Mouse (Mus musculus): ENCODE results near the gene Dhx58.
"Not testable (repeated sequence)": the region's sequence is repeated elsewhere in the genome, so short reads cannot be mapped to it uniquely, and the experiment has no call there.

The Dhx58 gene

DNA sequence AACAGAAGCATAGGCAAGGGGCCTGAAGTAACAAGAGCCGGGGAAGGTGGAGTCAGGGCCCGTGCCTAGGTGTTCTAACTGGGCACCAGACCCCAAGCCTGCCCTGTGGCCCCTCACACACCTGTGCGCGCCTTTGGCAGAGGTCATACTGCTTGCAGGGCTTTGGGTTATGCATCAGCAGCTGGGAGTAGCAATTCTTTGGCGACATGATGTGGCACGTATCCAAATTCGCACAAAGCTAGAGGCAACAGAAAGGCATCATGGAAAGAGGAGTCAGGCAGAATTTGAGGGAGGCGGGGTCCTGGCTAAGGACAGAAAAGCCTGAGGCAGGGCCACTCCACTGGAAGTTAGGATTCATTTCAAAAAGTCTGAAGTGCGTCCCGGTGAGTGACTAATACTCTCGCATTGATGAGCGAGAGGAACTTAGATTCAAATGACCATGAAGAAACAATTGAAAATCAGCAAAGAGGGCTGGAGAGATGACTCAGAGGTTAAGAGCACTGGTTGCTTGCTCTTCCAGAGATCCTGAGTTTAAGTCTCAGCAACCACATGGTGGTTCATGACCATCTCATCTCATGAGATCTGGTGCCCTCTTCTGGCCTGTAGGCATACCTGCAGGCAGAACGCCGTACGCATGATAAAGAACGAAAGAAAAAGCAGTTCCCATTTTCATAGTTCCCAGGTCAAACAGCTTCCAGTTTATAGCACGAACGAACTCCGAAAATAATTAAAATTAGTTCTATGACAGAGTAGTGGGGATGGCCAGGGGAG is 1.8 kb downstream of the Dhx58 start:
- peak; percentile 67 for DNase-seq (ENCODE audit: low read depth, low spot score)

DNA sequence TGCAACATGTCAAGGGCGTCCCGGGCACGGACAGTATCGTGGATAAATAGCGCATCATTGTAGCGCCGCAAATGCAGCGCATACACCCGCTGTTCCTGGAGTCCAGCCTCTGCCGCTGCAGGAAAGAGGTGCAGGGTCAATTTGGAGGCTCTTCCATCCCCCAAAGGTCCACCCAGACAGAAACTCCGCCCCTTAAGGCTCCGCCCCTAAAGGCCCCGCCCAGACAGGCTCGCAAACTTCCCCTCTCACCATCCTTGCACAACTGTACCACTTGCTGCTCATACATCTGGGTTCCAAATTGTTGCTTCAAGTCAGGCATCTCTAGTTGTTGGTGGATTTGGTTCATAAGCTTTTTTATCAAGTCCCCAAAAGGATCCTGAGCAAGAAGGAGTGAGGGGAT is 2.8 kb downstream of the Dhx58 start:
- DNase-seq (ENCODE audit: low read depth, low spot score) = no peak

DNA sequence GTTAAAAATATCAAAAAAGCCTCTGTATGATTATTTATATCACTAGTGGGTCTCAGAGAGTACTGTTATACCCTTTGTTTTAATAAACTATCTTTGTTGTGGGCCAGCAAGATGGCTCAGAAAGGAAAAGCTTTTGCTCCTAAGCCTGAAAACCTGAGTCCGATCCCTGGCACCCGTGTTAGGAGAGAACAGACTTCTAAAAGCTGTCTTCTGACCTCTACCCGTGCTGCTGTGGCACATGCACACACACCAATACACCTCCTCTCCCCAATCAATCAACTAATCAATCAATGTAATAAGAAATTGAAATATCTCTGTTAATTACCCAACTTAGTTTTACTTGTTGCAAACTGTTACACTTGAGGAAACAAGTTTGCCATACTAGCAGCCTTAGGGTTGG is 3.4 kb downstream of the Dhx58 start:
- no peak for DNase-seq (ENCODE audit: low read depth, low spot score)

DNA sequence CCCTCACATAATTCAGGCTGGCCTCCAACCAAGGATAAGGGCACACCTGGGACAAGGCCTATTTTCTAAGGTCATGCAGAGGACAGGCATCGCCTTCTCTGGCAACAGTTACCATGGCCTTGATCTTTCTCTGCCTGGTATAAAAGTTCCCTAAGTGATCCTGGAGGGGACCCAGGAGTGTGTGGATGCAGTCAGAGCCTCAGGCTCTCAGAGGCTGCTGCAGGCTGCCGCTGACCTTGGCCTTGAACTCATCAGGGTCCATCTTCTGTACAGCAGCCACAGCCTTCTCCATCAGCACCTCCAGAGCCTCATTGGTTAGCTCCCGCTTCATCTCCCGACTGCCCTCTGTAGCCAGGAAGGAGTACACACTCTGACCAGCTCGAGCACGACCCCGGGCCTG is 6.2 kb downstream of the Dhx58 start:
- DNase-seq (ENCODE audit: low read depth, low spot score) = no peak

GRCm38 (mm10) chr11:100694926-100695325 is 9.1 kb downstream of the Dhx58 start:
- peak; percentile 78 for DNase-seq (ENCODE audit: low read depth, low spot score)

DNA sequence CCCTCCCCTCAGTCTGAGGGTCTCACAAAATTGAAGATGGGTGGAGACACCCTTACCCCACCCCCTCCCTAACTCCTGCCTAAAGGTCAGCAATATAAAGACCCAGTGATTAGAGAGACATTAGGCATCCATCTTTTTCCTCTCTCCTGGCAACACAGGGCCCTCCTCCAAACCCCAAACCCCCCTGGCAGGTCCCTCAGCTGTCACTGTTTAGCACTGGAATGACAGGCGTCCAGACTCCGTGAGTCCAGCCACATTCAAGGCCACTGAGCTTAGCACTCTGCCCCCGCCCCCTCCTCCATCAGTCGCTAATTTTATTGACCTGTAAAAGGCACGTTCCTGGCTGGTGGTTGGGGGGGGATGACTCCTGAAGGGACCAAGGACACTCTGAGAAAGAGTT is 10.9 kb downstream of the Dhx58 start:
- no peak for DNase-seq (ENCODE audit: low read depth, low spot score)

DNA sequence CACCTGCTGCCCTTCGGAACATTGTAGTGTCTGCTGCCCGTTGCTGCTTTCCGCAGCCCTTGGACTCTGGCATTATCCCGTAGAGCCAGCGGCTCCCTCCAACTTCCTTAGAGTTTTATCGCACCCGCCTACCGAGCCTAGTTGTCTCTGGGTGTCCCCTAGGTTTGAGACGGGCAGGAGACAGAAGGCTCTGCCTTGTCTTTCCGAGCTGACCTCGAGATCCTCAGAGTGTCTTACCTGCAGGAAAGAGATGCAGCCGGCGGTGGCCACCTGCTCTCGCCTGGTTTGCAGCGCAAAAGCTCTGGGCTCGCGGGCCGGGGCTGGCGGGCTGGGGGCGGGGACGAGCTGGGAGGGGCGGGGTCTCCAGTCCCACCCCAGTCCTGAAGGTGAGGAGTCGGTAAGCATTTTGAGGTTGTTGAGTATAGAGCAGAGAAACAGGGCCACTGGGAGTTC is 11.9 kb downstream of the Dhx58 start, which contains the start of gene Zfp385c:
Gene Zfp385c (minus strand): TSS at position 292 of the 453 bp plus-strand sequence.
- no peak for DNase-seq (ENCODE audit: low read depth, low spot score)

DNA sequence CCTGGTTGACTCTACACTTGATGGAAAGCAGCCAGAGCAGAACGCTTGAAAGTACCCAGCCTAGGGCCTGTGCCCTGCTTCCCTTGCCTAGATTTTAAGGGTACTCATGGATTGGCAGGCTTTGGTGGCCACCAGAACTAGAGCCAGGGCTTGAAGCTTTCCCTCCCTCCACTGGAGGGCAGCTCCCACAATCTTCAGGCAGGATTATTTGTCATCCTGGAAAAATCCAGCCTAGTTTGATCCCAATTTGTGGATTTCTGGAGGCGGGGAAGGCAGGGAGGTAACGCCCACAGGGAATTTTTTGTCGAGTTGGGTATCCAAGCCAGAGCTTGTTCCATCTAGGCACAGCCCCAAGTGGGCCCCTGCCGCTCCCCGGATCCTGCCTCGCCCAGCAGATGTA is 13.7 kb downstream of the Dhx58 start:
- no peak for DNase-seq (ENCODE audit: low read depth, low spot score)

GRCm38 (mm10) chr11:100688443-100688842 is 15.6 kb downstream of the Dhx58 start:
- DNase-seq (ENCODE audit: low read depth, low spot score) = no peak

DNA sequence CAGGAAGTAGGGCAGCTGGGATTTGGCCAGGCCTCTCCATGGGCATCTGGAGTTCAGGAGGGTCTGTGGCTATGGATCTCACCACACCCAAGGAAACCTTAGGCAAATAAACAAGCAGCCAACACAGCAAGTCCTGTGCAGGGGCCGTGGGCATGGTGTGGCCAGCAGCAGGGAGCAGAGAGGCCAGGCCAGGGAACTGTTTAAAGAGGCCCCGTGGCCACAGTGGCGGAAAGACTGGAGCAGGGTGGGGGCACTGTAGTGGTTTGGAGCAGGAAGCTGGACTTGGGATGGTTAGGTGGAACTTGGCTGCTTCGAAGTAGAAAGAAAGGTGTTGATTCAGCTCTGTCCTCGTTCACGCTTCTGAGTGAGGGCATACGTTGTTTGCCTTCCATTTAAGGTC is 16.8 kb downstream of the Dhx58 start:
- no peak for DNase-seq (ENCODE audit: low read depth, low spot score)

DNA sequence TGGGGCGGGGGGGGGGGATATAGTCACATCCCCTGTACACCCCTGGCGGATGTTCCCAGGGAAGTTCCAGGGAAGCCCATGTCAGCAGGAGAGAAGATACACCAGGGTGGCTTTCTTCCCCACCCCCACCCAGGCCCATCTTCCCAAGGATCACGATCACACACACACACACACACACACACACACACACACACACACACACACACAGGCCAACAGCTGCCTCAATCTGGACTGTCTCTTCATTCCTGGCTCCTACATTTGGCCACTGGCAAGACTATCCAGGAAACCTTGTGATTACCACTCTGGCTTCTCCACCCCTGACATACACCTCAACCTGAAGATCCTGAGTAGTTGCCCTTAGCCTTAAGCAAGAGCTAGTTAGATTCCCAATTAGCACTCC is 18.7 kb downstream of the Dhx58 start:
- DNase-seq (ENCODE audit: low read depth, low spot score) = no peak

DNA sequence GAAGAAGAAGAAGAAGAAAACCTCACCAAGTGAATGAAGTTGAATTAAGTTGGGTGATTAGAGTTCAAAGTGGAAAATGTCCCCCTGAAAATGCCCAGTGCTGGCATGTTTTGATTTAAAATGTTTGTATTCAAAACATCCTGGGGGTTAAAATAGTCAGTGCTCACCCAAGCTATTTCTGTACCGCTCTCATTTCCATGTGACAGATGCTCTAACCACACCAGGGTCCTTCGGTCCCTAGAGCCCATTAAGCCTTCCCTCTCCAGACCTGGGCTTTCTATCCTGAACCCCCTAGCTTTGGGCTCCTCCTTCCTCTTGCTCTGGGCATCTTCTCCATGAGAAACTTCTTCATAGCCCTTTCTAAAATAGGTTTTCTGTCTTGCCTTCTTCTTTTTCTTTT is 20.0 kb downstream of the Dhx58 start:
- no peak for DNase-seq (ENCODE audit: low read depth, low spot score)

DNA sequence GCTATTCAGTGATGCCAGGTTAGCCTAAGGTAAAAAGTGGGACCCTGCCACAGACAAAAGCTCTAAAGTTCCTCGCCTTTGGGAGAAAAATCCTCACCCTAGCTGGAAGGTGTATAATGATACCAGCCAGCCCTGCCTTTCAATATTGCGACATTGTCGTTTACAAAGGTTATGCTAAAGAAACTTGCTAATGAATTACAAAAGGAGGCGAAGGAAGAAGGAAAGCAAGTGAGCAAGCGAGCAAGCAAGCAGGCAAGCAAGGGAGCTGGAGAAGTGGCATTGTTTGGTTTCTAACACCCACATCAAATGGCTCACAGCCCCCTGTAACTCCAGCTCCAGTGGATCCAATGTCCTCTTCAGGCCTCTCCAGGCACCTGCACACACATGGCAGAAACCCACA is 21.5 kb downstream of the Dhx58 start:
- DNase-seq (ENCODE audit: low read depth, low spot score) = no peak

GRCm38 (mm10) chr11:100681826-100682225 is 22.2 kb downstream of the Dhx58 start:
- DNase-seq (ENCODE audit: low read depth, low spot score) = no peak

- DNase-seq (ENCODE audit: low read depth, low spot score) = no peak
Measured at GRCm38 (mm10) chr11:100677810-100678209, 26.3 kb downstream of the Dhx58 start.

DNA sequence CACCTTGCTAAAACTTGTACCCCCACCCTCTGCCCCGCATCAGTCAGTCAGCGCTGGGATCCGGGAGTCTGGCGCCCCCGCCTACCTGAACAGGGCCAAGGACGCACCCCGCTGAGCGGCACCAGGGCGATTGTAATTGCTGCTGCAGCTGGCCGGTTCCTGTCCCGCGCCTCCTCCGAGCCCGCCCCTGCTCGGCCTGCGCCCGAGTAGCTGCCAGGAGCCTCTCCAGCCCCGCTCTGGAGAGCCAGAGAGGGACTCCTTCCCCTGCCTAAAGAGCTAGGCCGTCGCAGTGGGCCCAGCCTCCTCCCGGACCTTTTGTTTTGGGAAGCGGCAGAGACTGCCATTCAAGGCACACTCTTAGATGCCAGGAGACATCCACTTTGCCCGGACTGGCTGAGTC is 30.9 kb downstream of the Dhx58 start:
- no peak for DNase-seq (ENCODE audit: low read depth, low spot score)

DNA sequence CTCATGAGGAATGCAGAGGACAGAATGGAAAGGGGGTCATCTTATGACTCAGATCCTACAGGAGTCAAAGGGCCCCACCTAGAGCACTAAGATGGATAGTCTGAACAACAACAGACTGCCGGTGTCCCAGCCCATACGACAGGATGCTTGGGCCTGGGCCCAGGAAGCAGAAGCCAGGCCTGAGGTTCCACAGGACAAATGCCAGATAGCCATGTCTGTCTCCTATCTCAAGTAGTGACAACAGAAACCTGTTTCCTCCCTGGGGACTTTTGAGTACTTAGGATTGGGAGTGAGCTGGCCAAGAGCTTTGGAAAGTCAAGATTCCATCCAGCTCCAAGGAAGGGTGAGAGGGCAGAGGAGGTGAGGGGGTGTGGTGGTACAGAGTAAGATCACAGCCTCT is 32.1 kb downstream of the Dhx58 start:
- DNase-seq (ENCODE audit: low read depth, low spot score) = no peak

- DNase-seq (ENCODE audit: low read depth, low spot score) = no peak
Measured at GRCm38 (mm10) chr11:100671049-100671448, 33.0 kb downstream of the Dhx58 start.

GRCm38 (mm10) chr11:100659806-100660205 is 44.3 kb downstream of the Dhx58 start:
- no peak for DNase-seq (ENCODE audit: low read depth, low spot score)

DNA sequence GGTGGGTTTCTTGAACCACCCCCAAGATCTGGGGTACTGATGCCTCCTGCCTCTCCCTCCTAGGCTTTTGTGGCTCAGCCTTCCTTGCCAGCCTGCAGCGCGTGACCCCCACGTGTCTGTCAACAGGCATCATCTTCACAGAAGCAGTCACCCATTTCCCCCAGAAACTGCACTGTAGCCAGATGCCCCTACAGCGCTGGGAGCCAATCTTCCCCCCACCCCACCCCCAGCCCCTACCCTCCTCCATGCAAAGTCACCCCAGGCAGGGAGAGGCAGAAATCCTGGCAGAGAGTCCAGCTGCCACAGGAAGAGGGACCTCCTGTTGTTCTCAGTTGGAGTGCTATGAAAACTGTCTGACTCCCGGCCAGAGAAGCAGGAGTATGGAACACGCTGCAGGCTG is 47.6 kb downstream of the Dhx58 start:
- DNase-seq (ENCODE audit: low read depth, low spot score) = peak; percentile 60

DNA sequence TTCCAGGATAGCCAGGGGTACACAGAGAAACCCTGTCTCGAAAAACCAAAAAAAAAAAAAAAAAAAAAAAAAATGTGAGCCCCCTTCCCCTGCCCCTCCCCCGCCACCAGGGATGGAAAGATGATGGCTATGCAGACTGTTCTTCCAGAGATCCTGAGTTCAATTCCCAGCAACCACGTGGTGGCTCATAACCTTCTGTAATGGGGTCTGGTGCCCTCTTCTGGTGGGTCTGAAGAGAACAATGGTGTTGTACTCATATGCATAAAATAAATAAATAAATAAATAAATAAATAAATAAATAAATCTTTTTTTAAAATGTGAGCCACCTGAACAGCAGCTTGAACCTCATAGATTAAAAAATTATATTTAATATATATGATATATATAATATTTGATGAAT is 48.5 kb downstream of the Dhx58 start:
- not testable (repeated sequence) for DNase-seq (ENCODE audit: low read depth, low spot score)

GRCm38 (mm10) chr11:100651748-100652147 is 52.3 kb downstream of the Dhx58 start:
- no peak for DNase-seq (ENCODE audit: low read depth, low spot score)

DNA sequence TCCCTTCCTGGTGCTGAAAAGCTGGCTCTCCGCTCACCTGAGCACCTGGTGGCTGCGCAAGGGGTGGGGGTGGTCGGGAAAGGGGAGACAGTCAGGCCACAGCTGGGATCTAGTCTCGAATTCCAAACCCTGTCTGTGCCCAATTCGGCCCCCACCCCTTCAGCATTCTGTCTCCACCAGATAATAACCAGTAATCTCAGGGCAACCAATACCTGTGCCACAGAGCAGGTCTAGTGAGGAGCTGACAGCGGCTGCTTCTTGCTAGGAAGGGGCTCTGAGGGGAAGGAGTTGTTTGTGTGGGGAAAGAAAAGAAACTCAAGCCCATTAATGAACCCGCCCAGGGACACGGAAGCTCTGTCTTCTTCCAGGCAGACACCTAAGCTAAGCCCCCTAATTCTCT is 52.9 kb downstream of the Dhx58 start:
- no peak for DNase-seq (ENCODE audit: low read depth, low spot score)

DNA sequence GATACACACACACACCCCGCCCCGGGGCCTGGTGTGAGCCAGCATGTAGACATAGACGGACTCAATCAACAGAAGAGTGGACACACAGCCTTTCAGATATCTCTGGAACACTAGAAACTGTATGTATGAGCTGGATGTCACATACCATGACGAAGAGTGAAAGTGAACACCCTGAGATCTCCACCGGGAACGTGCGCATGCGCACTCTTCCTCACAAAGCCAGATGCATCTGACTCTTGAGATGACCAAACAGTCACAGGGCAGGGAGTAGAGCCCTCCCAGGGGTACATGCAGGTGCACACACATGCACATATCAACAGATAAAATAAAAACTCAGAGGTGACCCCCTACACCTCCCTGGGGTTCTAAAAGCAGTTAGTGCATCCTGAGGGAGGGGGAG is 55.7 kb downstream of the Dhx58 start:
- DNase-seq (ENCODE audit: low read depth, low spot score) = no peak
